Mouse (Mus musculus) small intestine, adult 2 months (tissue): ENCODE results near the gene Gper1.

Experiments
- CTCF ChIP-seq: fragments of 200-500 bp; IDR thresholded peaks from 2 replicates; pipeline ENCODE4 v1.5.1; 2012; ENCODE audit warnings: low read depth, mild to moderate bottlenecking, control low read depth, inconsistent platforms, low read length, moderate library complexity, mixed read lengths; ENCODE audit not compliant: insufficient replicate concordance, insufficient read length; ENCODE audit errors: extremely low read depth
- POLR2A ChIP-seq: fragments of 200-500 bp; IDR thresholded peaks from 2 replicates; pipeline ENCODE4 v1.6.1; 2012; ENCODE audit warnings: low read depth, mild to moderate bottlenecking, control low read depth, inconsistent platforms, low read length, moderate library complexity

GRCm38 (mm10) chr5:139427989-139428388 is 5.0 kb downstream of the Gper1 start:
- TF ChIP-seq CTCF, result no peak
- no peak; the same call in 1 of the 2 replicates for TF ChIP-seq POLR2A
